Mouse (Mus musculus) heart, embryonic 16.5 days (tissue): ENCODE data around the gene Idh3g. TPM values are rescaled to one million over a fixed set of nuclear protein-coding genes. Genes with fewer than 3 reads are reported as not detected.

Source experiments
- ATAC-seq: fragments of 200-750 bp; cut with Nextera tagmentation; replicated peaks from 2 replicates; pipeline ENCODE4 v1.8.0; 2017; ENCODE audit warnings: moderate number of reproducible peaks; ENCODE audit not compliant: insufficient read depth, low FRiP score; ENCODE audit errors: extremely low read depth
- H3K27ac ChIP-seq: fragments of 300-500 bp; sonication (generic); 2 replicates; pipeline ENCODE4 v1.5.1; 2014; ENCODE audit warnings: mild to moderate bottlenecking, low read length, control low read depth, moderate library complexity
- H3K27me3 ChIP-seq: fragments of 300-500 bp; sonication (generic); 2 replicates; pipeline ENCODE4 v1.6.1; 2014; ENCODE audit warnings: low read length, mixed read lengths; ENCODE audit not compliant: control insufficient read depth, insufficient read depth
- H3K36me3 ChIP-seq: fragments of 300-500 bp; sonication (generic); 2 replicates; pipeline ENCODE4 v1.6.1; 2014; ENCODE audit not compliant: control insufficient read depth, insufficient read depth
- H3K4me1 ChIP-seq: fragments of 300-500 bp; sonication (generic); 2 replicates; pipeline ENCODE4 v1.6.1; 2014; ENCODE audit warnings: low read length, mixed read lengths; ENCODE audit not compliant: control insufficient read depth, insufficient read depth
- H3K4me2 ChIP-seq: fragments of 300-500 bp; sonication (generic); 2 replicates; pipeline ENCODE4 v1.6.1; 2014; ENCODE audit warnings: low read depth, mild to moderate bottlenecking, control low read depth, low read length
- H3K4me3 ChIP-seq: fragments of 300-500 bp; sonication (generic); 2 replicates; pipeline ENCODE4 v1.5.1; 2014; ENCODE audit warnings: mild to moderate bottlenecking, control low read depth, low read length
- H3K9ac ChIP-seq: fragments of 300-500 bp; sonication (generic); 2 replicates; pipeline ENCODE4 v1.6.1; 2014; ENCODE audit warnings: low read length, control low read depth
- H3K9me3 ChIP-seq: fragments of 300-500 bp; sonication (generic); replicated peaks from 2 replicates; pipeline ENCODE4 v1.6.1; 2016; ENCODE audit warnings: low read length; ENCODE audit not compliant: control insufficient read depth
- WGBS: fragments of 180-500 bp; shearing (Covaris S2); extraction: QIAGEN DNeasy Blood & Tissue Kit; methylation state at CpG from one replicate; pipeline ENCODE4 v1.1.7; 2014; 5-methylcytosine and 5-hydroxymethylcytosine counted together
- polyA plus RNA-seq: library from polyadenylated mRNA; unstranded; fragments of >200 nt; fragmentation: Nextera tagmentation; extraction: Ambion mirVana; gene quantifications from 2 replicates; pipeline ENCODE4 v1.2.1, GENCODE M21; 2015

Idh3g gene
- polyA plus RNA-seq, 1 experiment from 2014 or later: 569 TPM

DNA sequence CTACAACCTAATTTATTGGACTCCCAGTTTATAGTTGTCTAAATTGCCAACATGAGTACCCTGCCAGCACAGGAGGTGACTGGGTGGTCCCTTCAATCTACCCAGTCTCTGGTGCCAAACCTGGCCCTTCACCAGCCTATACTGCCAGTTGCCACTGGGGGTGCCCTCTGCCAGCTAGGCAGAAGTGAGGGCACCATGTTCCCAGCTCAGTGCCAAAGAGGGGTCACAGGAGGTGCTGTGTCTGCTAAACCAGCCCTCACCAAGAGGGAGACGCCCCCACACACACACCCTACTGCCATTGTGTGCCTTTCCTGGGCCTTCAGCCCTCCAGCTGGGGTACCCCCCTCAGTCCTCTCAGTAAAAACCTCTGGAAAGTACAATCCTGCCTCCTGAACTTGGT lies 48.5 kb downstream of the Idh3g start:
- ATAC-seq: no peak
- H3K27ac ChIP-seq: no peak overlapping the region
- no peak overlapping the region for H3K4me2 ChIP-seq
- no peaks in the 10 kb centered on the region for H3K4me1 ChIP-seq
- H3K36me3 ChIP-seq: no peaks in the 10 kb centered on the region
- no peaks in the 10 kb centered on the region for H3K27me3 ChIP-seq
- no peak overlapping the region for H3K9ac ChIP-seq
- H3K4me3 ChIP-seq: no peak overlapping the region
- H3K9me3 ChIP-seq: no peaks in the 10 kb centered on the region
- WGBS: 62% methylated on average over 1 of the region's 1 CpGs

DNA sequence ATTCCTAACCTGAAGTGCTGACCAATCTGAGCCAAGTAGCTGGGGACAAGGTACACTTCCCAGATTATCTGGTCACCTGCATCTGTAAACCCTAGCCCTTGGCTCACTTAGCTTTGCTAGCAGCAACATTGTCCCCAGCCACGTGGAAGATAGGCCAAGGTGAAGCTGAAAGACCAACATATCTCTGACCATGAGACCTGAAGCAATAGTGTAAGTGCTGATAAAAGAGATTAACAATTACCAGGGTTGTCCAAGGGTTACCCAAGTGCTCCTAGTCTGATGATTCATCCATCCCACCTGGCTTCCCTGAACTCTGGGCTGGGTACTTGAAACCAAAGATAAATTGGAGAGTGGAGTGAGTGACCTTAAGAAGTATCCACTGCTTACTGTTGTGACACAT lies 55.8 kb downstream of the Idh3g start:
- no peak overlapping the region for H3K9ac ChIP-seq
- H3K9me3 ChIP-seq: no peaks in the 10 kb centered on the region
- ATAC-seq: no peak
- H3K36me3 ChIP-seq: peaks cover 4% of the 10 kb centered on the region; the same call in 1 of the 2 replicates
- H3K27ac ChIP-seq: no peak overlapping the region
- no peaks in the 10 kb centered on the region for H3K27me3 ChIP-seq
- no peak overlapping the region for H3K4me2 ChIP-seq
- WGBS: 48% methylated on average over 1 of the region's 1 CpGs
- H3K4me3 ChIP-seq: no peak overlapping the region
- H3K4me1 ChIP-seq: no peaks in the 10 kb centered on the region

Other genes with a start within 250 kb of the Idh3g start
- 1.1 and 1.7 TPM in 2 replicates for gene Dusp9, start 147.5 kb downstream of the Idh3g start, polyA plus RNA-seq
- gene Pnck, start 126.8 kb downstream of the Idh3g start, polyA plus RNA-seq: 9.1 and 11.1 TPM in 2 replicates
- 9.2 and 9.9 TPM in 2 replicates for gene Slc6a8, start 113.7 kb downstream of the Idh3g start, polyA plus RNA-seq
- 187 and 188 TPM in 2 replicates for gene Bcap31, start 70.7 kb downstream of the Idh3g start, polyA plus RNA-seq
- 18.0 and 19.4 TPM in 2 replicates for gene Abcd1, start 70.3 kb downstream of the Idh3g start, polyA plus RNA-seq
- gene Plxnb3, start 29.8 kb downstream of the Idh3g start, polyA plus RNA-seq: 0.54 and 0.71 TPM in 2 replicates
- gene Srpk3, start 12.5 kb downstream of the Idh3g start, polyA plus RNA-seq: 94.7 and 97.5 TPM in 2 replicates
- 155 TPM in 2 replicates for gene Ssr4, start 131 bp upstream of the Idh3g start, polyA plus RNA-seq
- 0.32 and 0.45 TPM in 2 replicates for gene Pdzd4, start 38.1 kb upstream of the Idh3g start, polyA plus RNA-seq
- gene Avpr2, start 105.2 kb upstream of the Idh3g start, polyA plus RNA-seq: 0.06 and 0.09 TPM in 2 replicates
- 0.60 and 0.77 TPM in 2 replicates for gene L1cam, start 109.2 kb upstream of the Idh3g start, polyA plus RNA-seq
- 3.7 and 4.7 TPM in 2 replicates for gene Arhgap4, start 135.0 kb upstream of the Idh3g start, polyA plus RNA-seq
- gene Naa10, start 135.0 kb upstream of the Idh3g start, polyA plus RNA-seq: 89.8 and 97.1 TPM in 2 replicates
- 60.0 and 61.1 TPM in 2 replicates for gene Renbp, start 144.0 kb upstream of the Idh3g start, polyA plus RNA-seq
- 27.8 and 28.1 TPM in 2 replicates for gene Hcfc1, start 179.5 kb upstream of the Idh3g start, polyA plus RNA-seq
- 53.0 and 55.9 TPM in 2 replicates for gene Irak1, start 237.0 kb upstream of the Idh3g start, polyA plus RNA-seq